Mouse (Mus musculus) cerebellum, adult 11-12 months (tissue): ENCODE measurements at regions not wholly inside any gene's neighbourhood (a gene's known extent, or its start where the extent isn't known, plus 50 kb on each side); places are given as distances from the start of the nearest gene placed in this dataset.
"Not testable (repeated sequence)": the region's sequence is repeated elsewhere in the genome, so short reads cannot be mapped to it uniquely, and the experiment has no call there.

Experiments used
- DNase-seq: peaks from one replicate; pipeline ENCODE4 v3.0.0; 2022

DNA sequence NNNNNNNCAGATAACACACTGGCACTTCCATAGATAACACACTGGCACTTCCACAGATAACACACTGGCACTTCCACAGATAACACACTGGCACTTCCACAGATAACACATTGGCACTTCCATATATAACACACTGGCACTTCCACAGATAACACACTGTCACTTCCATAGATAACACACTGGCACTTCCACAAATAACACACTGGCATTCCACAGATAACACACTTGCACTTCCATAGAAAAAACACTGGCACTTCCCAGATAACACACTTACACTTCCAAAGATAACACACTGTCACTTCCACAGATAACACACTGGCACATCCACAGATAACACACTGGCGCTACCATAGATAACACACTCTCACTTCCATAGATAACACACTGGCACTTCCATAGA lies 105.7 kb upstream of the Afdn start:
- DNase-seq: not testable (repeated sequence)

DNA sequence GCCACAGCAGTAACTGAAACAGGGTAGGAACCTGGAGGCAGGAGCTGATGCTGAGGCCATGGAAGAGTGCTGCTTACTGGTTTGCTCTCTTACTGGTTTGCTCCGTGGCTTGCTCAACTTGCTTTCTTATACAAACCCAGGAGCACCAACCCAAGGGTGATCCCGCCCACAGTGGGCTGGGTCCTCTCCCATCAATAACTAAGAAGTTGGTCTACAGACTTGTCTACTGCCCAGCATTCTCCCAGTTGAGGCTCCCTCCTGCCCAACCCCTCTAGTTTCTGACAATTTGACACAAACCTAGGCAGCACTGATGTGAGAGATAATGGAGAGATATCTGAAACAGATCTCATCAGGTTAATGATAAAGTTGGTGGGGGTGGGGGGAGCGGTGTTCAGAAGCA lies 104.3 kb upstream of the Afdn start:
- DNase-seq: no peak

DNA sequence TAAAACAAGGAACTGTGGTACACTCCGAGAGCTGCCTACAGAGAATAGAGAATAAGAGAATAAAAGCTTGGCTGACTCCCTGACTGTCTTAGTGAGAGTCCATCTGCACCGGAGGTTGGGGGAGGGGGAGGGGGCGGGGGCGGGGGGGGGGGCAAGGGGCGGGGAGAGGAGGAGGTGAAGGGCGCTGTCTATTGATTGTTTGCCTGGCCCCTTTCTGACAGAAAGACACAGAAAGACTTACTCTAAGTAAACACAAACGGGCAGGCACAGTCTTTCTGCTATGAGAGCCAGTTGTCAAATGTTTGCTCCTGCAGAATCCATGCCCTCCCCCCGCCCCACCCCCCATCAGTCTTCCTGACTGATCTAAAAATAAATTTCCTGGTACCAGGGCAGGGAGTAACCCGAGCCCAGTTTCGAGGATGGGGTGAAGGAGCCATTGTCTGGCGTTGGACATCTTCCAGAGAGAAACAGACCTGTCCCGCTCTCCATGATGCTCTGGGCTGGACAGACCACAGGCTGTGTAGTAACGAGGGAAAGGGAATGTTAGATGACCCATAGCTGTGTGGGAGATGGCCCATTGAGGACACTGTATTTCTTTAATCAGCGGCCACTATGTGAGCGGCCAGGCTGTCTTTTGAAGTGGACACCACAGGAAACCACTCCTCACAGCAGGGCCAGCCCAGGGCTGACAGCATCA lies 103.7 kb upstream of the Afdn start:
- DNase-seq: peak; percentile 78

DNA sequence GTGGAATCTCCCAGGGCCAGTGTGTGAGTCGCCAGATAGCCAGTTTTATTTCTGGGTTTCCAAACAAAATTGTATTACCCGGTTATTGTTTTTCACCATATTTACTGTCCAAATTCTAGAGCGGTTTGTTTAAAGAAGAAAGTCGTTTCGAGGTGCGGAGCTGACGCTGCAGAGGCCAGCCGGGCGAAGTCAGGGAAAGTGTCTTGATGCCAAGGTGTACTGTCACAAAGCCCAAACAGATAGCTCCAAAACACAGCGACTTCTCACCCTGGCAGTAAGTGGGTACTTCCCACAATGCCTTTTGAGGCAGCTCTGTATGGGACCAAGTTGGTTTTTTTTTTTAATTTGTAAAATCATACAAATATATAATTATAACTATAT lies 103.2 kb upstream of the Afdn start:
- DNase-seq: peak; percentile 57

- peak; percentile 65 for DNase-seq
These were observed 102.6 kb upstream of the Afdn start for GRCm38 (mm10) chr17:13657656-13658292.

DNA sequence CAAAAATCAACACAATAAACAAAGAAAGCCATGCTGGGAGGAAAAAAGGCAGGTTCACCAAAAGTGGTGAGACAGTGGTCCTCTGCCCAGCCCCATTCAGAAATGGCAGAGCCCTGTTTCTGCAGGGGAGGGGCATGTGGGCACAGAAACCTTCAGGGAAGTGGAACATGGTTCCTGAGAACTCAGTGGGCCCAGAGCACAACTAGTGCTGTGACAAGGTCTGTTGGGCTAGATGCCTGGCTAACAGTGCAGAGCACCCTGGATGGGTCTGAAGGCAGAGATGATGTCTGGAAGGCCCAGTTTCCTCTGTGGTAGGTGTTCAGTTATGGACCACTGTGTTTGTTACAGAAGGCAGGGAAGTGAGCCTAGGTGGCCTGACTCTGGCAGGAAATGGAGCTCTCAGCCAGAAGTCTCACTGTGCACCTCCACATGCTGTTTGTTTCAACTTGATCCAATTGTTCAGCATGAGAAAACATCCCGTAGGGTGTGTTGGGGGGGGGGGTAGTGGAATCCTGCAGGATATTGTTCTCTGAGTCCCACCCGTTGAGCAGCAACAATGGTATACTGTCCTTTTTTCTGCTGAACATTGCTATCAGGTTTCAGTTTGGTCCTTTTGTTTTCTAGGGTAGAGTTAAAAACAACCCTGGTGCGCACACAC lies 101.9 kb upstream of the Afdn start:
- no peak for DNase-seq

GRCm38 (mm10) chr17:13659103-13659502 lies 101.2 kb upstream of the Afdn start:
- DNase-seq: no peak

- DNase-seq: no peak
These were observed 100.4 kb upstream of the Afdn start for GRCm38 (mm10) chr17:13659943-13660342.

DNA sequence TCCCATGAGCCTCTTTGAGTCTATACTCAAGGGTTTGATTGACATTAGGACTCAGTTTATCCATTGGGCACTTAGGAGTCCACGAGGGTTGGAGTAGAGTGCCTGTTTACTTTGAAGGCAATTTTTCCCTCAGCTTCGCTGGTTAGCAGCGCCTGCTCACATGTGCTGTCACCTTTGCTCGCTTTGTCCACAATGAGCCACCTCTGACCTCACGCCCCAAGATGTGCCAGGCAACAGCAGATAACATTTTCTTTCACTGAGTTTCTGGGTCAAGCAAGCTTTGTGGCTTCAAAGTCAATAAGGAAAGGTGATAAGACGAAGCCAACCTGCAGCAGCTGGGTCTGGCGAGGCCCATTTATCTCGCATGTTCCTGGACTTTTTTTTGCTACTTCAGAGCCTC lies 99.3 kb upstream of the Afdn start:
- DNase-seq: no peak

GRCm38 (mm10) chr17:13662152-13662551 lies 98.2 kb upstream of the Afdn start:
- no peak for DNase-seq
